Mouse (Mus musculus) cerebellum, adult 11-12 months (tissue): ENCODE data around the gene Zbtb40.

Experiments
- DNase-seq: peaks from one replicate; pipeline ENCODE4 v3.0.0; 2022

Zbtb40 gene

DNA sequence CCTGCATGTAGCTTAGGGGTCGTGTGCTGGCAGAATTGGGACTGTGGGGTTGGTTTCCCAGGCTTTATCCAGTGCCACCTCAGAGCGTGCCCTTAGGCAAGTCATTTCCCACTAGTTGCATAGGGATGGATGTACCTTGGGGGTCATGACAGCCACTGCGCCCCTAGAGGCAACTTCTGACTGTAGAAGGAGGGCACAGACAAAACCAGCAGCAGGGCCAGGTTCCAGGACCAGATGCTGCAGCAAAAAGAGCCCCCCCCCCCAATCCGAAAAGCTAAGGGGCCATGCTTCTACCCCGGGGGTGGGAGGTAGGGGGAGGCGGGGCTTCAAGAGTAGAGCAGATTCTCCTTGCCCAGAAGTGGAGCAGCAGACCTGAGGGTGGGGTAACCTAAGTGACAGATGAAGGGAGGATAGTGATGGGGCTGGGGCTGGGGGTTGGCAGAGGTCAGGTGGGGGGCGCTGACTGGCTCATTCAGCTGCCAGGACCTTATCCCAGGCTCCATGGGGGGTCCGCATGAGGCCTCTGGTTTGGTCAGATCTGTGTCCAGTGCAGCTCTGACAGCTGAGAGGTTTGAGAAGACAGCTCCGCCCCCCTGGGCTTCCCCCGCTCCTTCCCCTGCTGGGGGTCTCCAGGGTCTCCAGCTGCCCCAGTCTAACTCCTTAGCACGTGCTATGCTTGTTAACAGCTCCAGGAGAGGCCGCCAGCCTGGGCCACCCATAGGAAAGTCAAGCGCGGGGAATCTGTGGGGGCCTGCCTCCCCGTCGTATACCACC is 78.9 kb downstream of the Zbtb40 start:
- no peak for DNase-seq

DNA sequence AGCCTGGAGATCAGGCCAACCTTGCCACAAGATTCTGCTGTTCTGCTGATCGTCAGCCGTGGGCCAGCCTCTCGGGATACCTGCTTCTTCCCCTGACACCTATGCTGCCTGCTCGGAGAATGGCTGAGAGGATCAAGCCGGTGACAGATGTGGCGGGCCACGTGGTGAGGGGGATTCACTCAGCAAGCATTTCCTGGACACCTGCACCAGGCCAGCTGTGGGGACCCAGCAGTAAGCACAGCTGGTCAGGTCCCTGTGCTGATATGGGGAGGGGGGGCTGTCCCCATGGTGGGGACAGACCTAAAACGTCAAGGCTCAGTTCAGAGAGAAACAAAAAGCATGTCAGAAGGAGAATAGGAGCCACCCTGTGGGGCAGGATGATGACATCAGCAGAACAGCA is 79.5 kb downstream of the Zbtb40 start:
- DNase-seq: no peak

DNA sequence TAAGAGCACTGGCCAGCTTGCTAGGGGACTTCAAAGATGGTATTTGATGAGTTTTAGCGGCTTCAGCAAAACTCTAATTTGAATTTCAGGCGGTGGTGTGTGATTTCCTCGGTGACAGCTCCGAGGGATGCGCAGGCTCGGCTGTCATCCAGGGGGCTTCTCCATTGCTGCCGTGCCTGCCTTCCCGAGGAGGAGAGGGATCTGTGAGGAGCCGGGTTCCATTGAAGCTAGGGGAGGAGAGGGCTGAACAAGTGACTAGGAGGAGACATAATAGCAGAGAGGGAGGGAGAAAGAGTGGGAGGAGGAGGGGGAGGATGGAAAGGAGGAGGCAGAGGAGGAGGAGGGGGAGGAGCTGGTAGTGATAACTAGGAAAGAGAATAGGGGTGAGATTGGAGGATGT is 81.1 kb downstream of the Zbtb40 start:
- DNase-seq: no peak

DNA sequence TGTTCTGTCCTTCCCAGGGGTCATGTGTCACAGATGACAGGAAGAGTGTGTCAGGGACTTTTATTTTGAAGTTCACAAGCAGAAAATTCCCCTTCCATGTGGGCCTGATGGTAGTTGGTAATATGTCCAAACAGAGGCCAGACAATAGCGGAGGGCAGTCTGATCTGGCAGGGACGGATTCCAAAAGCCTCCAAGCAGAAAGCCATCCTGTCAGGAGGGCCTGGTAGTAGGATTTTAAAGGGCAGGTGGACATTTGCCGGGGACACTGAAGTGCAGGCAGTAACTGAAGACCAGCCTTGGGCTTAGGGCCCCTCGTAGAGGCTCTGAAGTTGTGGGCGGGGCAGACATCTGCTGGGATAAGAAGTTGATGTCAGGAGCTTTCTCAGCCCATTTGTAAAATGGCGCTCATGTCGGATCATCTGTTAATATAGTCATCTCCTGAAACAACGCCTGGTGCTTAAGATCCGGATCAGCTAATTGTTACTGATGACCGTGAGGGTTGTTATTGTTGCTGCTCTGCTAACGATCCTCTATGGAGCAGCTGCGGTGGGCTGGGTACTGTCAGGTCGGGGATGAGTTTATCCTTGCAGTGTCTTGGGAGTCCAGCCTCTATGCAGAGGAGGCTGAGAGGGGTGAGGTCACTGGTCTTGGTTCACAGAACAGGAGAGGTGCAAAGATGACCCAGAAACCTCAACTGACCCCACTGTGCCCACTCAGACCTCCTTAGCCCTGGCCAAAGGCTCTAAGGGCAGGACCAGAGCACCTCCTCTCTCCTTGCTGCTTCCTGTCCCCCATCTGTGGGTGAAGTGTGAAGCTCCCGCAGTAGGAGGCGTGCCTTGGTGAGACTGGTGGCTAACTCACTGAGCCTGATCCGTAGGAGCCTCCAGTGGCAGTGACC is 81.9 kb downstream of the Zbtb40 start:
- no peak for DNase-seq

DNA sequence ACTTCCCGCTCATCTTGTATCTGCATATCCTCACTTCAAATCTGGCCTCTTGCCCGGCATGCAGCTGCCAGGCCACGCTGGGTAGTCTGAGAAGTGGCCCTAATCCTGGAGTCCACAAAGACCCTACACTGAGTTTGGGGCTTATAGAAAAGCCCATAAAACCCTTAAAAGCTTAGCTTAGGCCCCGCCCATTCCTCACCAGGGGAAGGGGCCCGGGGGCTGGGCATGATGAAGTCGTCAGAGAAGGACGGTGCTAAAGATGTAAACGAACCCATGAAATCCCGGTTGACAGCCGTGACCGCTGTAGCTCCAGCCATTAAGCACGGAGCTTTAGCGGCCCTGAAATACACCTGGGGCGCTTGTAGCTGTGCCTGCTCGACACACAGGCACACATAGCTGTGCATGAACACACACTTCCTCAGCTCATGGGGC is 83.6 kb downstream of the Zbtb40 start:
- no peak for DNase-seq

DNA sequence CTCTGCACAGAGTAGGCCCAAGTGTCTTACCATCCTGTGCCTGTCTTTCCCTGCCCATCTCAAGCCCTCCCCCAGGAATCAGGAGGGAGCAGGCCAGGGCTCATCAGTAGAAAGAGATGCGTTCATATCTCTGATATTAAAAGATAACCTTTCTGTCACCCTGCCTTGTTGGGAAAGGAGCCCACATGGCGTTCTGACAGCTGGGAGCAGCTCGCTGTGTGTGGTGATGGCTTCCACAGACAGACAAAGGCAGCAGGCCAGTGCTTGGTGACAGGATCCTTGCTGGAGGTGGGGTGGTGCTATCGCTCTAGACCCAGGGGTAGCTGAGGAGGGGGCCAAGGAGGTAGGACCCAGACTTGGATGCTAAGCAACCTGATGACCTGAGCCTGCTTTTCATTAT is 86.2 kb downstream of the Zbtb40 start:
- DNase-seq: no peak

DNA sequence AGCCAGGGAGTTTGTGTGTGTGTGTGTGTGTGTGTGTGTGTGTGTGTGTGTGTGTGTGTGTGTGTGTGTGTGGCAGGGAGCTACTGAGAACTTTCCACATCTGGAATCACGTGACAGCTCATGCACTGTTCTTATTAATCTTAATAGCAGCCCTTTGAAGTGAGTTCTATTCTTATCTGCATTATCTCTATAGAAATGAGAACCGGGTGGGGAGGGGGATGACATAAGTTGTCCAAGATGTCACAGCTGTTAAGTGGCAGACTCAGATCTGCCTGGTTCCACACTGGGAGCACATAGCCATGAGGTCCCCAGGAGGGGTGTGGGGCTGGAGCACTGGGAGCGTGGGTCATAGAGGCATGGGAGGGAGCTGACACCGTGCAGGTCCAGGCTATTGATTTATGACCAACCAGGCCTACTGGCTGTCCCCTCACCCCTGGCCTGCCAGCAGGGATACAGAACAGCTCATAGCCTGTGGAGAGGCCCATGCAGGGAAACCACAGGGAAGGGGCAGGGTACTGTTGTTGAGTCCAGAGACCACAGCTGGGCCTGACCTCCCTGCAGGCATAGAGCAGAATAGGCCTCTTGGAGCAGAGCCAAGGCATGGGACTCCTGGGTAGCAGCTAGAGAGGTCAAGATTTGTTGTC is 86.8 kb downstream of the Zbtb40 start:
- DNase-seq: no peak

DNA sequence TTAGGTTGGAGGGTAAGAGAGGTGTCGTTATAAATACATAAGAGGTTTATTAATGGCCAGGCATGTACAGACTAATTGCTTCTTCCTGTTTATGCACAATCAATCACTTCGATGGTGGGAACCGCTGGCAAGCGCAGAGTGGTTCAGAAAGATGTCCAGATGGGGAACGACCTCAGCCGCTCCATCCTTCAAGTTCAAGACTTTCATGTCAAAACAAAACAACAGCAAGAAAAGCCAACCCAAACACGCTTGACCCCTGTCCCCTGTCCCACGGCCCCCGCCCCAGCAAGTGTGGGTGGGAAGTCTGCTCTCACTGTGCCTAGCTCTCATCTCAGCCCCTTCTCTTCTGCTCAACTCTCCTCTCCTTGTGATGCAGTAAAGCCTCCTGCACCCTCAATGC is 88.0 kb downstream of the Zbtb40 start:
- DNase-seq: no peak

DNA sequence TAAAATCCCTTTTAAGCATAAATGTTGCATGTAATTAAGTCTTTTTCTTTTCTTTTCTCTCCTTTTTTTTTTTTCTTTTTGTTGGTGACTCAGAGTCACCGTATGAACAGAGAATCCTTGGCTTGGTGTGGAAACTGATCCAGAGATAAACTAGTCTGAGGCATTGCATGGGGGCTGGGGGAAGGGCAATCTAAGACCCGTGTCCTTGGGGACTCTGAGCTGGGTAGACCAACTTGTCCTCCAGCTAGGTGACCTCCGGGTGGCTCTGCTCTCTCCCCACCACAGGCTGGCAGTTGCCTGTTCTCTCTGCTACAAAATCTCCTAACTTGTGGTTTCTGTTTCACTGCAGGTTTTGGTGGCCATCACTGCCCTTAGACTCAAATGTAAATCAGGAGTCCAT is 88.5 kb downstream of the Zbtb40 start:
- no peak for DNase-seq

DNA sequence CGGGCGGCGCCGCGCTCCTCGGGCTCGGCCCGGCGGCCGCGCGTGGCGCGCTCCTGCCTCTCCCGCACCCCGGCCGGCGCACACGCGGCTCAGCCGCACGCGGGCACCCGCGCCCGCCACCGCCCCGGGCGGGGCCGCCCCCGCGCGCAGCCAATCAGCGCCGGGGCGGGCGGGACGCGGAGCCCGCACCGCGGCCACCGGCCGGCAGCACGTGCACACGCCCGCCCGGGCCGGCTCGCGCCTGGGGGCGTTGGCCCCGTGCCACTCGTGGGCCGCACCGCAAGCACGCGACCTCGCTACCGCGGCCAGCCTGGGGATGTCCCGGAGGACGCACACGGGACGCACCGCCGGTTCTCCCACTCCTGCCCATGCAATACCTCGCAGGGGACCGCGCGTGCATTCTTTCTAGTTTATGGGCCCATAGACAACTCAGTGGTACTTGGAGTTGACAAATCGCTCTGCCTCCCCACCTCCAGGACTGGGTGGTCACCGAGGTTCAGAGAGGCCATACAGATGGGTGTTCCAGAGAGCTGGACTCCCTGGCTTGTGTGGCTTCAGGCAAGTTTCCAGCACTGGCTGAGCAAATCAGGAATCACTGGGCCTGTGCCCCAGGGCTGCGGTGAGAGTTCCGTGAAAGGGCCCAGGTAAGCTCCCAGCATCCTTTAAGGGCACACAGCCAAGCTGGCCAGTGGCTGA is 91.7 kb downstream of the Zbtb40 start, which contains the start of gene Epha8:
TSS of gene Epha8 (minus strand) at position 66 of the 696 bp plus-strand sequence.
- DNase-seq: peak; percentile 76

DNA sequence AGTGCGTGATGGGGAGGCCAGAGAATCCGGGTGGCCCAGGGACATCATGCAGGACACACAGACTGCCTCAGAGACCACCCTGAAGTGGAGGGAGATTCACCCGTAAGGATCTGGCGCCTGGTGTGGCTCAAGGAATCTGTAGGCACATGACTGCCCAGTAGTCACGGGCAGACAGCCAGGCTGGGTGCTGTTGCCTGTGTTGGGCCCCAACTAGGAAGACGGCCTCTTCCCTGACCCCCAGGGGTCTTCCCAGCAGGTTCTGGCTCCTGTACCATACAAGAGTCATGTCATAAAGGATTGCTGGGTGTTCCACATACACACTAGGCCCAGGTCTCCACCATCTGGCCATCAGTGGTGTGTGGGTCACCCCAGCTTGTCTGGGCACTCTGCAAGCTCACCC is 94.0 kb downstream of the Zbtb40 start:
- DNase-seq: peak; percentile 56

DNA sequence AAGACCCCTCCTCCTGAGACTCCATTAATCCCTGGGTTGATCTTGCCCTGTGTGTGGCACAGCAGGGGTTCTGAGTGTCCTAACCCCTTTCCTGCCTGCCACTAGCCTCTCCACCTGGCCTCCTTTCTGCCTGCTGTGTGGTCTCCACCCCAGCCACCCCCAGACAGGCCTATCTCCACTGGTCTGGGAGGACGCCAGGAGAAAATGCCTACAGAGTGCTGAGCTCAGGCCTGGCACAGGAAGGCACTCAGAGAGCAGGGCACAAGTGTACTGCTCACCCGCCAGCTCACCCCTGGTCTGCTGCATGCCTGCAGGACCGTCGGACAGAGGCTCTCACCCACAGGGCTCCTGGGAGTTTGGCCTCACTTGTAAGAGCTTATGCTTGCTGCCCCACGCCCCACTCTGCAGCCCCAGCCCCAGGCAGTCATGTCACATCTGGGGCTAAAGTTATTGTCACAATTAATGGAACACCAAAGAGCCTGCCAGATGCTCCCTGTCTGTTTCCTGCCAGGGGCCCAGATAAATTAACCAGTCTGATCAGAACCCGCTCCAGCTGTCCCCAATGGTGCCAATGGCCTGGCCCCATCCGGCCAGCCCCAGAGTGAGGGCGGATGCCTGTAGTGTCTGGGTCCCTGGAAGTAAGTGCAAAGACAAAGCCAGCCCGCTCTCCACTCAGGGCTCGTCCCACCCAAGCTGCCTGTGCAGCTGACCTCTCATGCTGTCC is 99.2 kb downstream of the Zbtb40 start:
- DNase-seq: peak; percentile 84

DNA sequence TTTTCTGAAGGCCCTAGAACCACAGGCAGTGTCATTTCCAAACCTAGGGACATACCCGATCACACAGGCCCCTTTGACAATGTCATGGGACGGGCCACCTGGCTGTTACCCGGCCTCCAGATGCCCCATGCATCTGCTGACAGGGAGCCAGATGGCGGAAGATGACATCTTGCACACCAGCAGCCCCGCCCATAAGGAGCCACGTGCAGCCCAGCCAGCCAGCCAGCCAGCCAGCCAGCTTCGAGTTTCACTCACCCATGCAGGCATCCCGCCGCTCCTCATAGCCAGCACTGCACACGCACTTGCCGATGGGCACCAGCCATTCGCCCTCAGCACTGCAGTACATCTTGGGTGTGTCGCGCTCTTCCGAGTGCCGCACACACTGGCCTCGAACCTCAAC is 103.2 kb downstream of the Zbtb40 start:
- no peak for DNase-seq

DNA sequence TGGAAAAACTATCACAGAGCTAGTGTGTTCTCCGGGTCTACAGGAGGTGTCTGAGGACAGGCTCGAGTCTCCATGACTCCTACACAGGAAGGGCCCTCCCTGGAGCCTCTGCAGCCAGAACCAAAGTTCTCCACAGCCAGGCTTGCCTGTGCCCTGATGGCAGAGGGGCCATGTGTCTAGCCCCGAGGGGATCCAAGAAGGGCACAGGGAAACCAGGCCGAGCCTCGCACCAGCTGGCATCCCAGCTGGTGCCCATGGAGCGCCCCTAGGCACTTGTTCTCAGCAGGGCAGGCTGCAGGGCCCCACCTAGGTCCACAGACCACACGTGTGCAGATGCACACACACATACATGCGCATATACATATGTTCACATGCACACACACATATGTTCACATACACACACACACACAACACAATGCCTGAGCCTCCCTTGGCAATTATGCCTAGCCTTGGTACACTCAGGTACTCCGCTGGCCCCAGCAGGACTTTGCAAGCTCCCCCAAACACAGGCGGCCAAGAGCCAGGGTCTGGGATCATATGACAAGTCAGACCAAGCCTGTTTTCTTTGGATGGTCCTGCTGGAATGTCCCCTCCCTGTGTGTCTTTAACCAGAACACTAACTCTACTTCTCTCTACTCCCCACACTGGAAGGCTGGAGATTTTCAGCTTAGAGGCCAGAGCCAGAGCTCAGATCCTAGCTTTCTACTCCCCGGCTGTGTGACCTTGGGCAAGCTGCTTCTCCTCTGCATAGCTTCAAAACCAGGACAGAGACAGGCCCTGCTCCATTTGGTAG is 103.8 kb downstream of the Zbtb40 start:
- DNase-seq: peak; percentile 60

DNA sequence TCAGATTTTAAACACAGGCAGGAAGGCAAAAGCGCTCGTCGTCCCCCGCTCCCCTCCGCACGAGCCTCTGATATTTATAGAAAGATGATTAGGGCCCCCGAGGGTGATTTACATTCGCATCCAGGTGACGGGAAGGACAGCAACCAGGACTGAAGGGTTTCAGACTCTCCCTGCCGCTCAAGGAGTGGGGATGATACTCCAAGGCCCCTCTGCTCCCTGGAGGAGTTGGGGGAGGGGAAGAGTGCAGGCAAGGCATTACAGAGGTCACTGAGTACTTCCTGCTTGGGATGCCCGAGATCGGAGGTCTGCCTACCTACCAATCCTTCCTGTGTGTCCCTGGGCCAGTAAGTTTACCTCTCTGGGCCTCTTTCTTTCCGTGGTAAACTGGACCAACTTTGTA is 105.4 kb downstream of the Zbtb40 start:
- DNase-seq: peak; percentile 51

DNA sequence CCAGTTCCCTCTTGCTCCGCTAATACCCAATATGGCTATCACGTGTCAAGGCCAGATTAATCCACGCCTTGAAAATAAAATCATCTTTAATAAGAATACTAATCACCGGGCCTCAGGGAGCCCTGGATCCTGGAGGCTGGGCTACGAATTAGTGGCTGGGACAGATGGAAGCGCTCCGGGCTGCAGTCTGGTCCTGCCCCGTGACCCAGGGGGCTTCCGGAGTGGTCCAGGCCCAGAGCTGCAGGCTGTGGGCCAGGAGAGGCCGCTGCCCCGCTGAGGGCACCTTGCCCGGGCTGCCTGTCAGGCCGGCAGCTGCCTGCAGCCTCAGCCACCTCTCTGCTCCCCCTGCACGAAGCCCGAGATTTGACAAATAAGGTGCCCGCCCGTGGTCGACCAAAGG is 105.8 kb downstream of the Zbtb40 start:
- peak; percentile 87 for DNase-seq

DNA sequence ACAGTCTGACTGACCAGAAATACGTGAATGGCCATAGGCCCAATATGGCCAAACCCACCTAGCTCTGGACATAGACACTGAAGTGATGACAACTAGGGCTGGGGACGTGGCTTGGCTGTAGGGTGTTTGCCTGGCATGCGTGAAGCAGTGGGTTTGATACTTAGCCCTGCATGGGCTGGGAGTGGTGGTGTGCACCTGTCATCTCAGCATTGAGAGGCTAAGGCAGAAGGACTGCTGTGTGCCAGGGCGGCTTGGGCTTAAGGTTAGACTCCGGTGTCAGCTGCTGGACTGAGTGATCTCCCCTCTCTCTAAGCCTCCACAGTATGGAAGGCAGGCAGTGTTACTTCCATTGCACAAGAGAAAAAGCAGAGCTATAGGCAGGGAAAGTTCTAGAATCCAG is 110.7 kb downstream of the Zbtb40 start:
- DNase-seq: peak; percentile 15

DNA sequence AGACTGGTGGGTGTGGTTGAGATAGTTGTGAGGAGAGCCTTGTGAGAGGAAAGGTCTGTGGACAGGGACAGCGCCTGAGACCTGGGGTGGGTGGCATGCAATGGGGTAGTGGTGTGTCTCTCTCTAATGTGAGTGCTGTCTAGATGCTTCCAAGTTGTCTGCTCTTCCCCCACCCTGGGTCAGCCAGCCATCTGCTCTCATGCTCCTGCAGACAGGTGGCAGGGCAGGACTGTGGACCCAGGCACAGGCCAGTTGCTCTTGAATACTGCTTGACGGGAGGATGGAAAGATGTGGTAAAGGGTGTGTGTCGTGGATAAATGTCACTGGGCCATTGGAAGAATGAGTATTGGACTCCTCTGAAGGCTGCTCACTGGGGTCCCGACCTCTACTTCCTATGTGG is 111.3 kb downstream of the Zbtb40 start:
- DNase-seq: peak; percentile 78

DNA sequence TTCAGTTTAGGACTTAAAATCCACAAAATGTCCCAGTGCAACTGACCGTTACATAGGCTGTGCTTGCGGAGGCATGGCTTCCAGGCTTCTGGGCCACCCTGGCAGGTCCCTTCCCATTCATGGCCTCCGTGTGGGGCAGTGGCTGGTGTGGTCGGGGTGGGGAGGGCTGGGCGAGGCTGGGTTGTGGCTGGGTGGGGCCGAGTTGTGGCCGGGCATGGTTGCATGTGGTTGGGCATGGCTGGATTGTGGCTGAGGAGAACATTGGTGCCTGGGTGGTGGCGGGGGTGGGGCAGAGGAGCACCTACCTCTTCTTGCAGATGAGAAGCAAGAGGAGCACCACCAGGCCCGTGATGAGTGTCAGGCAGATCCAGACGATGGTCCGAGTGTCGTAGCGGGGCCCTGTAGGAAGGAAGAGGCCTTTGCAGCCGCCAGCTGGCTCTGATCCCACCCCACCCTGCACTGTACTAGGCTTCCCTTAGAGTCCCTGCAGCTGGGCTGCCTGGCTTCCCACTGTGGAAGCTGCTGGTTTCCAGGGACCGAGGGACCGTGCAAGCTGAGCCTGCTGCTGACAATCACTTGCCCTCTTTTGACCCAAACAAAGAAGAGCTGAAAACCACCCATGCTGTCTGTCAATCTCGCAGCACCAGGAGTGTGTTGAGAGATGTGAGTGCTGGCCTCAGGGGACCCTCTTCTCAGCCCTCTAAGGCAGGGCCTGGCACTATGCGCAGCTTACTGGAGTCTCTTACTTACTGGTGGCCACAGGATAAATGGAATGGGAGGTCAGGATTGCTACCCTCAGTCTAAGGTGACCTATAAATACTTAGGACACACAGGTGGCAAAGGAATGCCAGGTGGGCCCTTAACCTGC is 113.6 kb downstream of the Zbtb40 start:
- DNase-seq: no peak

DNA sequence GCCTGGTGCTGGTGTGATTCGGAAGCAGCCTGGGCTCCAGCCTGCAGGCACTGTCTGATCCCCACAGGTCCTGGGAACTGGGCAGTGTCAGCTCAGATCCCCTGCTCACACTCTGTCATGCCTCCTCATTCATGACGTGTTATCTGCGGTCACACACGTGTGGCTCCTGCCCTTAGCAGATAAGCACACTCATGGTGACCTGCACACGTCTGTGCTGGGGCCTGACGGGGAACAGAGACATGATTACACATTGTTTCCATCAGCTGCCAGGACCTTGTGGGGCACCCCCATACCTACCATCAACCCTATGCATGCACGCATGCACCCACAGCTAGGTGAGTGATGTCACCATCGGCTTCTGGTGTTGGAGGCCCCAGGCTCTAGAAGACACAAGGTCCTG is 118.1 kb downstream of the Zbtb40 start:
- no peak for DNase-seq
